Mouse (Mus musculus) heart, adult 2 months (tissue): ENCODE data around the gene Irf2bp2.
A peak's percentile ranks its signal among the peaks of the same experiment; 100 is the strongest.

Source experiments
- CTCF ChIP-seq: fragments of 200-600 bp; IDR thresholded peaks from 2 replicates; pipeline ENCODE4 v1.8.1; 2022; ENCODE audit warnings: antibody characterized with exemption, mild to moderate bottlenecking, moderate library complexity
- EP300 ChIP-seq: fragments of 200-500 bp; IDR thresholded peaks from 2 replicates; pipeline ENCODE4 v1.6.1; 2011; ENCODE audit warnings: low read depth, low read length, control low read depth; ENCODE audit not compliant: insufficient read depth
- POLR2A ChIP-seq: fragments of 200-500 bp; IDR thresholded peaks from 2 replicates; pipeline ENCODE4 v1.6.1; 2011; ENCODE audit warnings: mild to moderate bottlenecking, low read depth, low read length, control low read depth; ENCODE audit not compliant: insufficient read depth

DNA sequence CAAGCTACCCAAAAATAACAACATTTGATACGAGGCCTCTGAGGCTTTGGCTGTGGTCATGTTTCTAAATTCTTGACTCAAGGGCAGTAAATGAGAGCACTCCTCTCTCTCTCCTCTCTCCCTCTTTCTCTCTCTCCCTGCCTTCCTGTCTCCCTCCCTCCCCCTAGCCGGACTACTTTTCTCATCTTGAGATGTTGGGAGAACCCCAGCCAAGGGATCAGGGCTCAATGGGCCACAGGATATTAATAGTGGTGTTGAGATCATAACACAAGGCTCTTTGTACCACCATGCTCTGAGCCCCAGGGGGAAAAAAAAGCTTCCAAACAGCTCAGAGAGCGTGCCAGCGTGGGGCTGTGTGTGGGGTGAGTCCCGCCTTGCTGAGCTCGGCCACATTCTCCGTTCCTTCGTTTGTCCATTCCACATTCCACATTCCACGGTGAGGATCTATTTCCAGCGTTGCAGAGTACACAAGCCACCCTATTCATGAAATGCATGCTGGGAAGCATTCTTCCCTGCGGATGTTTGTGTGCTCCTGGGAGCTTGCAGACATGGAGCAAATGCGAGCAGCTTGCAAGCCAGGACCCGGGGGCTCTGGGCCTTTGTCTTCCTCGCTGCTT lies 27.2 kb downstream of the Irf2bp2 start:
- peak; percentile 85 for TF ChIP-seq EP300
- TF ChIP-seq CTCF = no peak
- peak; percentile 83 for TF ChIP-seq POLR2A
